Mouse (Mus musculus) ES-E14 (cell line): ENCODE results near the gene Olfr448.

Experiments used
- CHD2 ChIP-seq: IDR thresholded peaks from 2 replicates; pipeline ENCODE4 v1.6.1; 2014; ENCODE audit warnings: mild to moderate bottlenecking, low read depth, low read length, inconsistent platforms
- MAFK ChIP-seq: IDR thresholded peaks from 2 replicates; pipeline ENCODE4 v1.6.1; 2014; ENCODE audit warnings: mild to moderate bottlenecking, low read depth, low read length, inconsistent platforms; ENCODE audit not compliant: insufficient read depth
- ZNF384 ChIP-seq: IDR thresholded peaks from 2 replicates; pipeline ENCODE4 v1.6.1; 2012; ENCODE audit warnings: low read depth, low read length, inconsistent platforms

- TF ChIP-seq ZNF384, result peak; percentile 68; the same call in 1 of the 2 replicates
- no peak for TF ChIP-seq MAFK
- no peak for TF ChIP-seq CHD2
Observed at GRCm38 (mm10) chr6:42860222-42860819, 29.9 kb upstream of the Olfr448 start.
